Mouse (Mus musculus): ENCODE data around the gene Capn7. TPM values are rescaled to one million over a fixed set of nuclear protein-coding genes. Genes with fewer than 3 reads are reported as not detected.

Capn7 gene
- polyA plus RNA-seq, 1 experiment from 2014 or later, result 35.4 TPM

- no peaks in the 10 kb centered on the region for H3K9me3 ChIP-seq (replicated peaks; ENCODE audit: control insufficient read depth, low read length)
- H3K9ac ChIP-seq (ENCODE audit: low read depth, low read length), result no peak overlapping the region
- peaks cover 6% of the 10 kb centered on the region; the same call in 1 of the 2 replicates for H3K4me1 ChIP-seq (ENCODE audit: control insufficient read depth, insufficient read depth, low read length)
- 0 out of 2 replicates have a peak, but pooled peaks cover under 1% of the 10 kb centered on the region for H3K27me3 ChIP-seq (ENCODE audit: control insufficient read depth, insufficient read depth, low read length)
- no peak for ATAC-seq (replicated peaks; ENCODE audit: insufficient number of reproducible peaks, low FRiP score, low TSS enrichment)
- no peaks in the 10 kb centered on the region for H3K36me3 ChIP-seq (ENCODE audit: control insufficient read depth, insufficient read depth, low read length)
- no peak overlapping the region for H3K27ac ChIP-seq (ENCODE audit: low read depth, low read length)
- peak overlapping the region; percentile 86 for H3K4me3 ChIP-seq (ENCODE audit: low read depth, low read length)
- 48% methylated on average over 3 of the region's 3 CpGs for WGBS (ENCODE audit: insufficient replicate concordance)
- peak overlapping the region; percentile 89 for H3K4me2 ChIP-seq
Observed at GRCm38 (mm10) chr14:31335765-31336164, 673 bp upstream of the Capn7 start.

- Histone ChIP-seq H3K27ac (ENCODE audit: low read depth, low read length) (peak overlapping the region; percentile 99; the same call in 1 of the 2 replicates), H3K9ac (ENCODE audit: low read depth, low read length) (peak overlapping the region; percentile 94), H3K4me2 (peak overlapping the region; percentile 89), H3K4me1 (ENCODE audit: control insufficient read depth, insufficient read depth, low read length) (peaks cover 6% of the 10 kb centered on the region; the same call in 1 of the 2 replicates), H3K27me3 (ENCODE audit: control insufficient read depth, insufficient read depth, low read length) (no peaks in the 10 kb centered on the region), H3K36me3 (ENCODE audit: control insufficient read depth, insufficient read depth, low read length) (no peaks in the 10 kb centered on the region), H3K9me3 (replicated peaks; ENCODE audit: control insufficient read depth, low read length) (no peaks in the 10 kb centered on the region), H3K4me3 (ENCODE audit: low read depth, low read length) (peak overlapping the region; percentile 86)
- WGBS (ENCODE audit: insufficient replicate concordance), result 40% methylated on average over 7 of the region's 7 CpGs
- ATAC-seq (replicated peaks; ENCODE audit: insufficient number of reproducible peaks, low FRiP score, low TSS enrichment), result no peak
Observed at GRCm38 (mm10) chr14:31337406-31337805, 968 bp downstream of the Capn7 start.

GRCm38 (mm10) chr14:31337947-31338346, 1.5 kb downstream of the Capn7 start:
- Histone ChIP-seq H3K27ac (ENCODE audit: low read depth, low read length) (no peak overlapping the region), H3K9me3 (replicated peaks; ENCODE audit: control insufficient read depth, low read length) (no peaks in the 10 kb centered on the region), H3K4me3 (ENCODE audit: low read depth, low read length) (peak overlapping the region; percentile 86), H3K36me3 (ENCODE audit: control insufficient read depth, insufficient read depth, low read length) (no peaks in the 10 kb centered on the region), H3K9ac (ENCODE audit: low read depth, low read length) (peak overlapping the region; percentile 12; the same call in 1 of the 2 replicates), H3K4me1 (ENCODE audit: control insufficient read depth, insufficient read depth, low read length) (peaks cover 8% of the 10 kb centered on the region; the same call in 1 of the 2 replicates), H3K27me3 (ENCODE audit: control insufficient read depth, insufficient read depth, low read length) (no peaks in the 10 kb centered on the region), H3K4me2 (peak overlapping the region; percentile 89)
- no peak for ATAC-seq (replicated peaks; ENCODE audit: insufficient number of reproducible peaks, low FRiP score, low TSS enrichment)

- peak overlapping the region; percentile 34 for H3K4me2 ChIP-seq
- no peaks in the 10 kb centered on the region for H3K9me3 ChIP-seq (replicated peaks; ENCODE audit: control insufficient read depth, low read length)
- H3K36me3 ChIP-seq (ENCODE audit: control insufficient read depth, insufficient read depth, low read length), result peaks cover 4% of the 10 kb centered on the region; the same call in 1 of the 2 replicates
- H3K9ac ChIP-seq (ENCODE audit: low read depth, low read length), result no peak overlapping the region
- whole genome bisulfite sequencing (ENCODE audit: insufficient replicate concordance), result 52% methylated on average over 8 of the region's 8 CpGs
- H3K27me3 ChIP-seq (ENCODE audit: control insufficient read depth, insufficient read depth, low read length), result no peaks in the 10 kb centered on the region
- no peak for ATAC-seq (replicated peaks; ENCODE audit: insufficient number of reproducible peaks, low FRiP score, low TSS enrichment)
- no peak overlapping the region for H3K4me3 ChIP-seq (ENCODE audit: low read depth, low read length)
- peak overlapping the region; percentile 54 for H3K27ac ChIP-seq (ENCODE audit: low read depth, low read length)
- H3K4me1 ChIP-seq (ENCODE audit: control insufficient read depth, insufficient read depth, low read length), result 0 out of 2 replicates have a peak, but pooled peaks cover 4% of the 10 kb centered on the region
Observed at GRCm38 (mm10) chr14:31343241-31343640, 6.8 kb downstream of the Capn7 start.

- no peak overlapping the region for H3K9ac ChIP-seq (ENCODE audit: low read depth, low read length)
- H3K36me3 ChIP-seq (ENCODE audit: control insufficient read depth, insufficient read depth, low read length), result peaks cover 8% of the 10 kb centered on the region
- 78% methylated on average over 1 of the region's 1 CpGs for WGBS (ENCODE audit: insufficient replicate concordance)
- 0 out of 2 replicates have a peak, but pooled peaks cover 2% of the 10 kb centered on the region for H3K4me1 ChIP-seq (ENCODE audit: control insufficient read depth, insufficient read depth, low read length)
- H3K27ac ChIP-seq (ENCODE audit: low read depth, low read length), result no peak overlapping the region
- no peak for ATAC-seq (replicated peaks; ENCODE audit: insufficient number of reproducible peaks, low FRiP score, low TSS enrichment)
- no peak overlapping the region for H3K4me2 ChIP-seq
- H3K27me3 ChIP-seq (ENCODE audit: control insufficient read depth, insufficient read depth, low read length), result no peaks in the 10 kb centered on the region
- no peak overlapping the region for H3K4me3 ChIP-seq (ENCODE audit: low read depth, low read length)
- H3K9me3 ChIP-seq (replicated peaks; ENCODE audit: control insufficient read depth, low read length), result no peaks in the 10 kb centered on the region
Observed at GRCm38 (mm10) chr14:31345367-31345766, 8.9 kb downstream of the Capn7 start.

- H3K4me1 ChIP-seq (ENCODE audit: control insufficient read depth, insufficient read depth, low read length), result no peaks in the 10 kb centered on the region
- no peaks in the 10 kb centered on the region for H3K27me3 ChIP-seq (ENCODE audit: control insufficient read depth, insufficient read depth, low read length)
- H3K4me2 ChIP-seq, result no peak overlapping the region
- H3K4me3 ChIP-seq (ENCODE audit: low read depth, low read length), result no peak overlapping the region
- 91% methylated on average over 2 of the region's 2 CpGs for WGBS (ENCODE audit: insufficient replicate concordance)
- H3K27ac ChIP-seq (ENCODE audit: low read depth, low read length), result no peak overlapping the region
- peaks cover 26% of the 10 kb centered on the region for H3K36me3 ChIP-seq (ENCODE audit: control insufficient read depth, insufficient read depth, low read length)
- H3K9me3 ChIP-seq (replicated peaks; ENCODE audit: control insufficient read depth, low read length), result no peaks in the 10 kb centered on the region
- no peak overlapping the region for H3K9ac ChIP-seq (ENCODE audit: low read depth, low read length)
- no peak for ATAC-seq (replicated peaks; ENCODE audit: insufficient number of reproducible peaks, low FRiP score, low TSS enrichment)
Observed at GRCm38 (mm10) chr14:31362236-31362635, 25.8 kb downstream of the Capn7 start.

- no peak overlapping the region for H3K4me2 ChIP-seq
- WGBS (ENCODE audit: insufficient replicate concordance), result 89% methylated on average over 4 of the region's 4 CpGs
- H3K36me3 ChIP-seq (ENCODE audit: control insufficient read depth, insufficient read depth, low read length), result peaks cover 26% of the 10 kb centered on the region
- H3K27ac ChIP-seq (ENCODE audit: low read depth, low read length), result no peak overlapping the region
- no peaks in the 10 kb centered on the region for H3K4me1 ChIP-seq (ENCODE audit: control insufficient read depth, insufficient read depth, low read length)
- H3K9me3 ChIP-seq (replicated peaks; ENCODE audit: control insufficient read depth, low read length), result no peaks in the 10 kb centered on the region
- ATAC-seq (replicated peaks; ENCODE audit: insufficient number of reproducible peaks, low FRiP score, low TSS enrichment), result no peak
- no peak overlapping the region for H3K4me3 ChIP-seq (ENCODE audit: low read depth, low read length)
- no peak overlapping the region for H3K9ac ChIP-seq (ENCODE audit: low read depth, low read length)
- no peaks in the 10 kb centered on the region for H3K27me3 ChIP-seq (ENCODE audit: control insufficient read depth, insufficient read depth, low read length)
Observed at GRCm38 (mm10) chr14:31364589-31364988, 28.2 kb downstream of the Capn7 start.

GRCm38 (mm10) chr14:31365350-31365749, 28.9 kb downstream of the Capn7 start:
- Histone ChIP-seq H3K9ac (ENCODE audit: low read depth, low read length) (no peak overlapping the region), H3K27me3 (ENCODE audit: control insufficient read depth, insufficient read depth, low read length) (no peaks in the 10 kb centered on the region), H3K36me3 (ENCODE audit: control insufficient read depth, insufficient read depth, low read length) (peaks cover 26% of the 10 kb centered on the region), H3K27ac (ENCODE audit: low read depth, low read length) (no peak overlapping the region), H3K9me3 (replicated peaks; ENCODE audit: control insufficient read depth, low read length) (no peaks in the 10 kb centered on the region), H3K4me1 (ENCODE audit: control insufficient read depth, insufficient read depth, low read length) (no peaks in the 10 kb centered on the region), H3K4me2 (no peak overlapping the region), H3K4me3 (ENCODE audit: low read depth, low read length) (no peak overlapping the region)
- ATAC-seq (replicated peaks; ENCODE audit: insufficient number of reproducible peaks, low FRiP score, low TSS enrichment), result no peak

GRCm38 (mm10) chr14:31367951-31368350, 31.5 kb downstream of the Capn7 start:
- Histone ChIP-seq H3K9me3 (replicated peaks; ENCODE audit: control insufficient read depth, low read length) (no peaks in the 10 kb centered on the region), H3K36me3 (ENCODE audit: control insufficient read depth, insufficient read depth, low read length) (peaks cover 30% of the 10 kb centered on the region), H3K4me1 (ENCODE audit: control insufficient read depth, insufficient read depth, low read length) (no peaks in the 10 kb centered on the region), H3K9ac (ENCODE audit: low read depth, low read length) (no peak overlapping the region), H3K27me3 (ENCODE audit: control insufficient read depth, insufficient read depth, low read length) (no peaks in the 10 kb centered on the region), H3K27ac (ENCODE audit: low read depth, low read length) (no peak overlapping the region), H3K4me2 (no peak overlapping the region), H3K4me3 (ENCODE audit: low read depth, low read length) (no peak overlapping the region)
- ATAC-seq (replicated peaks; ENCODE audit: insufficient number of reproducible peaks, low FRiP score, low TSS enrichment), result no peak
- 91% methylated on average over 7 of the region's 7 CpGs for WGBS (ENCODE audit: insufficient replicate concordance)

Data from heart, embryonic 11.5 days (tissue).